Mouse (Mus musculus) left cerebral cortex, adult 11 months (tissue): Measurements from ENCODE around the gene Ywhae.

Experiments
- DNase-seq: peaks from one replicate; pipeline ENCODE4 v3.0.0; 2022; ENCODE audit warnings: low spot score

Ywhae gene

GRCm38 (mm10) chr11:75737806-75738476 is 5.3 kb downstream of the Ywhae start:
- no peak for DNase-seq

DNA sequence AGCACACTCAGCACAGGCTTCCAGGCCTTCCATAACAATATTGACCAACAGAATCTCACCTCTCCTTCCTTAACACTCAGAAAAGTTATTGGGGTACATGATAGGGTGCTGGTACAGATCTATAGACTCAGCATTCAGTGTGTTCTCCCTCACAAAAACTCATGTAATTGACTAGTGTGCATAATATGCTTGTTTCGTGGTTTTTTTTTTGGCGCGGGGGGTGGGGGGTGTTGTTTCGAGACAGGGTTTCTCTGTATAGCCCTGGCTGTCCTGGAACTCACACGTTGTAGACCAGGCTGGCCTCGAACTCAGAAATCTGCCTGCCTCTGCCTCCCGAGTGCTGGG is 5.8 kb downstream of the Ywhae start:
- no peak for DNase-seq

DNA sequence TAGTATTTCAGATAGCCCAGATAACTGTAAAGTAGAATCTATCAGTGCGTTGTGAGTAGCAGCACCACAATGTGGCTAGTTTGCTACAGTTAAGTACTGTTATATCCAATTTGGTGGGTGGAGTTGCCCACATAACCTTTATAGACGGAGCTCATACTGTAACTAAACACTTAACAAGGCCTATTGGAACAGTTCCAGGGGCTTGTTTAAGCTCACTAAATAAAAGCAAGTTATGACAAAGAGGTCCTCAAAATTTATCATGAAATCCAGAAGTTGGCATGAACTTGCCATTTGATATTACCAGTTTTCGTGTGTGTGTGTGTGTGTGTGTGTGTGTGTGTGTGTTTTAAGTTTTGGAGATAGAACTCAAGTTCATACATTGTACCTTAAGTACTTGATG is 7.5 kb downstream of the Ywhae start:
- no peak for DNase-seq

DNA sequence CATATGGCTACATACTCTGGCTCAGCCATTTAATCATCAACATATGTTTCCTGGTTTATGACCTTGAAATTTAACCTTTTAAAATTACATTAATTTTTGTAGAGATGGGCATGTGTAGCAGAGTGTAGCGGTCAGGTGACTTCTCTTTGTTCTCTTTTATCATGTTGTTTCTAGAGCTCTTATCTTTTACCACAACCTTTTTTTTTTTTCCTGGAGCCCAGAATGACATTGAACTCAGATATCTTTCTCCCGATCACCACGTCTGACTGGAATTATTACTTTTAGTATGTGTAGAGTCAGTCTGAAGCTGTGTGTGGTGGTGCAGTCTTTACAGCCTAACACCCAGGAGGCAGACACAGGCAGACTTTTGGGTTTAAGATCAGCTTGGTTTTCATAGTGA is 8.9 kb downstream of the Ywhae start:
- DNase-seq, result no peak

DNA sequence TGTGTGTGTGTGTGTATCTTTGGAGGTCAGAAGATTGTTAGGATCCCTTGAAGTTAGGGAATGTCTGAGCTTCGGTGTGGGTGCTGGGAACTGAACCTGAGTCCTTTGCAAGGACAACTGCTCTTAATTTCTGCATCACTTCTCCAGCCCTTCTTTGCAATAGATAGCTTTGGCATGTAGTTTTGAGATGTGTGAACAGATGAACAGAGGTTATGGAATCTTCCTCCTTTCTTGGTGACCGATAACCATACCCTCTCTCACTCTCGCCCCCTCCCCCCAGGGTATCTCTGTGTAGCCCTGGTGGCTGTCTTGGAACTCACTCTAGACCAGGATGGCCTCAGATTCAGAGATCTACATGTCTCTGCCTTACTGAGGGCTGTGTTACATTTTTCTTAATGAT is 12.1 kb downstream of the Ywhae start:
- DNase-seq, result no peak

- DNase-seq, result no peak
Measured at GRCm38 (mm10) chr11:75750537-75750936, 17.9 kb downstream of the Ywhae start.

DNA sequence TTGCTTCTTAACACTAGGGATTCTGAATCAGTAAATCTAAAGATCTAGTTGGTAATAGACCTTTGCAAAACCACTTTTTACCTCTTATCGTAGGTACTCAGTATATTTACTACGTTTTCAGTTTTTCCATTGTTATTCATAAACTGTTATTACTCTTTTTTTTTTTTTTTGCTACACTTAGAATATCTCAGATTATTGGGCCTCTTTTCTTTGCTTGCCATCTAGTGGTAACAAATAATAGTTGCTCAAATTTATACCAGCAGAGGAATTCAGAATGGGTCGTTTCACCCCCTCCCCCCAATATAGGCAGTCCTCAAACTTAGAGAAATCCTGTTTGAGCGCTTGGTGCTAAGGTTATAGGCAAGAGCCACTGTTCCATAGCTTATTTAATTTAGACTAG is 18.4 kb downstream of the Ywhae start:
- no peak for DNase-seq

DNA sequence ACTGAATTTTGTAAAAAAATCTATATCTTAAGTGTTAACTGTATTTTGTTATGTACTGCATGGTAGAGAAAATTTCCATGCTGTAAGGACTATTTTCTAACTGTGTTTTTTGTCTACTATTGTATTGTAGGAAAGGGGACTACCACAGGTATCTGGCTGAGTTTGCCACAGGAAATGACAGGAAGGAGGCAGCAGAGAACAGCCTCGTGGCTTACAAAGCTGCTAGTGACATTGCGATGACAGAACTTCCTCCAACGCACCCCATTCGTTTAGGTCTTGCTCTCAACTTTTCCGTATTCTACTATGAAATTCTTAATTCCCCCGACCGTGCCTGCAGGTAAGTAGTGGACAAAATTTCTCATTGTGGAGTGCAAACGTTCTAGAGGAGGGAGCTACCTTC is 24.0 kb downstream of the Ywhae start:
- no peak for DNase-seq

GRCm38 (mm10) chr11:75758553-75758952 is 25.9 kb downstream of the Ywhae start:
- no peak for DNase-seq

DNA sequence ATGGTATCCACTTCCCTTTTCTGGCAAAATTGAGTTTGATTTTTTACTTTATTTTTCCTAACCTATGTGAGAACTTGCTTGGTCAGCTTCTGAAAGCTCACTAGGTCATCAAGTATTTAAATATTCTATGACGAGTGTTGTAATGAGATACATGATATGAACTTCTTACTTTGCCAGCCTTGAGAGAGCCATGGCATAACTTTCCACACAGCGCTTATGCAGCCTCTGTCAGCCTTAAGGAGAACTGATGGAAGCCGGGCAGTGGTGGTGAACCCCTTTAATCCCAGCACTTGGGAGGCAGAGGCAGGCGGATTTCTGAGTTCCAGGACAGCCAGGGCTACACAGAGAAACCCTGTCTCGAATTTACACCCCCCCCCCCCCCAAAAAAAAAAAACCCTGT is 28.1 kb downstream of the Ywhae start:
- no peak for DNase-seq

- no peak for DNase-seq
Measured at GRCm38 (mm10) chr11:75762708-75763107, 30.0 kb downstream of the Ywhae start.

GRCm38 (mm10) chr11:75764521-75765023 is 31.9 kb downstream of the Ywhae start:
- no peak for DNase-seq

DNA sequence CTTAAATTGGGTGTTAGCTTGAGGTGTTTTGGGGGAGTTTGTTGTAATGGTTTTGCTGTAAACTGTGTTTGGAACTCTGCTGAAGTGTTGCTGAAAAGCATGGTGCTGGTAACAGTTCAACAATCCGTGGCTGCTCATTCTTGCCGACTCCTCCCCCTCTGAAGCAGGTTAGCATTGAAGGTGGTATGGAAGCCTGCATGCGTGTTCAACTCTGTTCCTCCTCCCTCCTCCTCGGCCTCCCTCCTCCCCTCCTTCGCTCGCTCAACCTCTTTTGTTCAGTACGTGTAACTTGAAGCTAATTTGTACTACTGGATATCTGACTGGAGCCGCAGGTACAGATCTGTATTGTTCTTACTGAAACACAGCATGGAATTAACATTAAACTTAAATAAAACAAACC is 32.5 kb downstream of the Ywhae start:
- no peak for DNase-seq

DNA sequence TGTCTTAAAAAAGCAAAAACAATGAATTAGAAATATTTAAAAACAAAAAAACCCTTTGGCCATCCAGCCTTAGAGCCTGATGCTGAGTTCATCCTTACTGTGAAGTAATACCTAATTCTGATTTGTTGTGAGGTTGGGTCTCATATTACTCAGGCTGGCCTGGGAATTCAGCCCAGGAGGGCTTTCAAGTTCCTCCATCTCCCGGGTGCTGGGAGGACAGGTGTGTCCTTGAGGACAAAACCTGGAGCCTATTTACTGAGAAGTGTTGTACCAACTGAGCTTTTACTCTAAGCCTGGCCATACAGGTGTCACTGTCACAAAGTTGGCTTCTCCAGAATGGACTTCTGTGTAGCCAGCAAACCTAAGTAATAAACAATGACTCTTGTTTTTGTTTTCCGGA is 34.3 kb downstream of the Ywhae start:
- DNase-seq, result no peak

- no peak for DNase-seq
Measured at GRCm38 (mm10) chr11:75768091-75768989, 35.7 kb downstream of the Ywhae start.

- peak; percentile 80 for DNase-seq
Measured at GRCm38 (mm10) chr11:75769206-75769605, 36.5 kb downstream of the Ywhae start.

GRCm38 (mm10) chr11:75772562-75772961 is 39.9 kb downstream of the Ywhae start:
- DNase-seq, result no peak

- no peak for DNase-seq
Measured at GRCm38 (mm10) chr11:75775919-75776318, 43.2 kb downstream of the Ywhae start.

GRCm38 (mm10) chr11:75781919-75782318 is 49.2 kb downstream of the Ywhae start:
- DNase-seq, result no peak

DNA sequence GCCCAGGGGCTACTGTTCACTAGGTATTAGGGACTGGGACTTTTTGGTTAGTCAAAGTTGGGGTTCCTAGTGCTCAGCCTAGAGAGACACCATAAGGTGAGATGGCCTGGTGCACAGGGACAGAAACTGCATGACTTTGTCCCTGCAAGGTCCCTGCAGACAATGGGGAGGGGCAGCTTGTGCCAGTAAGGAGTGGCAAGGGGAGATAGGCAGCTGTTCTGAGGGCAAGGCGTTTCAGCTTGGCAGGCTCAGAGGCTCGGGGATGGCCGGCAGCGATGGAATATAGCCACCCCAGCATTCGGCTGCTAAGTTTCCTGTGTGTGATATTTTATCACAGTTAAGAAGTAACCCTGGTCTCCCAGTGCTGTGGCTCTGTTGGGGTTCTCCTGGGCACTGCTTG is 51.1 kb downstream of the Ywhae start:
- DNase-seq, result no peak

- no peak for DNase-seq
Measured at GRCm38 (mm10) chr11:75785897-75786296, 53.2 kb downstream of the Ywhae start.

GRCm38 (mm10) chr11:75792535-75792934 is 59.9 kb downstream of the Ywhae start:
- DNase-seq, result no peak

- no peak for DNase-seq
Measured at GRCm38 (mm10) chr11:75793351-75793750, 60.7 kb downstream of the Ywhae start.
